Mouse (Mus musculus): ENCODE results near the gene Col6a5. TPM values are rescaled to one million over a fixed set of nuclear protein-coding genes. Genes with fewer than 3 reads are reported as not detected.

The Col6a5 gene
- total and polyA plus RNA-seq, 3 experiments, result under 0.01 TPM; not detected in 2

DNA sequence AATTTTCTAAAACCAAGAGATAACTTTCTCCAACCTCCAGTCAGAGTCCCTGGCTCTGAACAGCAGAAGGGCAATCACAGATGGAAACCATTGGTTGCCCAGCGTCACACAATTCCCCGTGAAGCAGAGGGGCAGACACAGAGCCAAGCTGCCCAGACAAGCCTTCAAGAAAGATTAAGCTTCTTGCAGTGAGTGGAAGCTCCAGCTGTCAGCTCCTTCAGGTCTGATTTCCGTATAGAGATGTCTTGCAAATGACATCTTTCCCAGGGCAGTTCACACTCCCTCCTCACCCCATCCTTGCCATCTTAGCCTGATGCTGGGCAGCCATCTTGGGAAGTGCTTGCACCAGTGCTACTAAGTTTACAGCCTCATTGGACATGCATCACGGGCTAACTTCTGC lies 31.2 kb downstream of the Col6a5 start:
- DNase-seq (ENCODE audit: extremely low read depth), result no peak
- H3K27me3 ChIP-seq (replicated peaks), result peaks cover 69% of the 10 kb centered on the region
- H3K4me1 ChIP-seq (ENCODE audit: control insufficient read depth in 1 of 2, insufficient read depth in 2 of 2), result no peaks in the 10 kb centered on the region
- no peaks in the 10 kb centered on the region for H3K36me3 ChIP-seq (replicated peaks in 1 of 2; ENCODE audit: control insufficient read depth in 1 of 2, insufficient read depth in 1 of 2, low read length in 1 of 2)
- no peak overlapping the region for H3K4me2 ChIP-seq (ENCODE audit: insufficient read depth, low read depth, poor library complexity, severe bottlenecking)
- in situ Hi-C loops (cut with MboI; ENCODE audit: low pct_ligation_motif_present, low pct_unique_long_range_greater_than_20kb, low sequenced_read_pairs) (no loop called here), dilution Hi-C loops (cut with MboI; ENCODE audit: extremely low pct_ligation_motif_present, extremely low pct_unique_long_range_greater_than_20kb, low sequenced_read_pairs) (no loop called here)
- no peaks in the 10 kb centered on the region for H3K9me3 ChIP-seq (replicated peaks; ENCODE audit: low read length)
- no peak overlapping the region for H3K9ac ChIP-seq (ENCODE audit: insufficient read depth, low read depth)
- H3K27ac ChIP-seq (ENCODE audit: insufficient read depth, low read depth), result no peak overlapping the region
- H3K79me2 ChIP-seq (replicated peaks; ENCODE audit: control insufficient read depth, extremely low read depth, insufficient read depth, poor library complexity, severe bottlenecking), result no peaks in the 10 kb centered on the region
- no peak overlapping the region for H3K4me3 ChIP-seq (replicated peaks in 1 of 3; ENCODE audit: low read depth in 2 of 3, low read length in 2 of 3, poor library complexity in 1 of 3)
- no peak for TF ChIP-seq ELF1 (IDR thresholded peaks at IDR 0.05; ENCODE audit: low read depth, low read length)
- no peak for TF ChIP-seq ZMIZ1 (IDR thresholded peaks at IDR 0.05; ENCODE audit: low read depth, low read length)
- no peak for TF ChIP-seq MAZ (IDR thresholded peaks at IDR 0.05; ENCODE audit: low read depth, low read length)

GRCm38 (mm10) chr9:105928406-105929071 lies 31.9 kb downstream of the Col6a5 start:
- no peak overlapping the region for H3K27ac ChIP-seq (ENCODE audit: insufficient read depth, low read depth)
- no peak overlapping the region for H3K4me2 ChIP-seq (ENCODE audit: insufficient read depth, low read depth, poor library complexity, severe bottlenecking)
- H3K9me3 ChIP-seq (replicated peaks; ENCODE audit: low read length), result no peaks in the 10 kb centered on the region
- TF ChIP-seq CTCF (conservative IDR thresholded peaks at IDR 0.05 in 1 of 2, IDR thresholded peaks at IDR 0.05 in 1 of 2; ENCODE audit: low read depth in 2 of 2, low read length in 2 of 2) (no peak), POLR2A (IDR thresholded peaks at IDR 0.05; ENCODE audit: low read depth, low read length) (no peak), EP300 (IDR thresholded peaks at IDR 0.05; ENCODE audit: low read length) (no peak), SIN3A (IDR thresholded peaks at IDR 0.05; ENCODE audit: low read length) (no peak), SMC3 (IDR thresholded peaks at IDR 0.05; ENCODE audit: low read depth, low read length) (no peak)
- H3K9ac ChIP-seq (ENCODE audit: insufficient read depth, low read depth), result no peak overlapping the region
- dilution Hi-C loops (cut with MboI; ENCODE audit: extremely low pct_ligation_motif_present, extremely low pct_unique_long_range_greater_than_20kb, low sequenced_read_pairs), result no loop called here
- peaks cover 73% of the 10 kb centered on the region for H3K27me3 ChIP-seq (replicated peaks)
- H3K4me3 ChIP-seq (replicated peaks in 1 of 3; ENCODE audit: low read depth in 2 of 3, low read length in 2 of 3, poor library complexity in 1 of 3), result no peak overlapping the region
- H3K79me2 ChIP-seq (replicated peaks; ENCODE audit: control insufficient read depth, extremely low read depth, insufficient read depth, poor library complexity, severe bottlenecking), result no peaks in the 10 kb centered on the region
- no peaks in the 10 kb centered on the region for H3K4me1 ChIP-seq (ENCODE audit: control insufficient read depth in 1 of 2, insufficient read depth in 2 of 2)
- no peaks in the 10 kb centered on the region for H3K36me3 ChIP-seq (replicated peaks in 1 of 2; ENCODE audit: control insufficient read depth in 1 of 2, insufficient read depth in 1 of 2, low read length in 1 of 2)
- in situ Hi-C loops (cut with MboI; ENCODE audit: low pct_ligation_motif_present, low pct_unique_long_range_greater_than_20kb, low sequenced_read_pairs), result no loop called here
- no peak for DNase-seq (ENCODE audit: extremely low read depth)

GRCm38 (mm10) chr9:105923659-105924058 lies 36.8 kb downstream of the Col6a5 start:
- Histone ChIP-seq H3K9ac (ENCODE audit: insufficient read depth, low read depth) (no peak overlapping the region), H3K27me3 (replicated peaks) (peaks cover 61% of the 10 kb centered on the region), H3K27ac (ENCODE audit: insufficient read depth, low read depth) (no peak overlapping the region), H3K4me2 (ENCODE audit: insufficient read depth, low read depth, poor library complexity, severe bottlenecking) (no peak overlapping the region; the same call in 1 of the 2 replicates), H3K79me2 (replicated peaks; ENCODE audit: control insufficient read depth, extremely low read depth, insufficient read depth, poor library complexity, severe bottlenecking) (no peaks in the 10 kb centered on the region), H3K36me3 (replicated peaks in 1 of 2; ENCODE audit: control insufficient read depth in 1 of 2, insufficient read depth in 1 of 2, low read length in 1 of 2) (no peaks in the 10 kb centered on the region), H3K4me1 (ENCODE audit: control insufficient read depth in 1 of 2, insufficient read depth in 2 of 2) (no peaks in the 10 kb centered on the region), H3K4me3 (replicated peaks in 1 of 3; ENCODE audit: low read depth in 2 of 3, low read length in 2 of 3, poor library complexity in 1 of 3) (no peak overlapping the region), H3K9me3 (replicated peaks; ENCODE audit: low read length) (no peaks in the 10 kb centered on the region)
- DNase-seq (ENCODE audit: extremely low read depth), result no peak
- dilution Hi-C loops (cut with MboI; ENCODE audit: extremely low pct_ligation_motif_present, extremely low pct_unique_long_range_greater_than_20kb, low sequenced_read_pairs), result no loop called here
- in situ Hi-C loops (cut with MboI; ENCODE audit: low pct_ligation_motif_present, low pct_unique_long_range_greater_than_20kb, low sequenced_read_pairs), result no loop called here
- TF ChIP-seq POLR2A (IDR thresholded peaks at IDR 0.05; ENCODE audit: low read depth, low read length) (no peak), KAT2A (IDR thresholded peaks at IDR 0.05; ENCODE audit: insufficient replicate concordance, low read length) (no peak), PAX5 (IDR thresholded peaks at IDR 0.05; ENCODE audit: low read length) (no peak), MAFK (IDR thresholded peaks at IDR 0.05; ENCODE audit: insufficient replicate concordance, low read length) (no peak), SMC3 (IDR thresholded peaks at IDR 0.05; ENCODE audit: low read depth, low read length) (no peak), JUN (IDR thresholded peaks at IDR 0.05; ENCODE audit: insufficient read depth, low read depth, low read length) (no peak), USF1 (IDR thresholded peaks at IDR 0.05; ENCODE audit: low read depth, low read length) (no peak), MYC (IDR thresholded peaks at IDR 0.05; ENCODE audit: low read depth, low read length) (no peak), NRF1 (IDR thresholded peaks at IDR 0.05; ENCODE audit: low read depth, low read length) (no peak), TBP (conservative IDR thresholded peaks at IDR 0.05; ENCODE audit: low read depth, low read length) (no peak), POLR2AphosphoS2 (IDR thresholded peaks at IDR 0.05; ENCODE audit: low read depth, low read length) (no peak)

Measured in CH12.LX (cell line).